8 mouse cellular contexts compared by ENCODE assay signal in the genomic region with DNA sequence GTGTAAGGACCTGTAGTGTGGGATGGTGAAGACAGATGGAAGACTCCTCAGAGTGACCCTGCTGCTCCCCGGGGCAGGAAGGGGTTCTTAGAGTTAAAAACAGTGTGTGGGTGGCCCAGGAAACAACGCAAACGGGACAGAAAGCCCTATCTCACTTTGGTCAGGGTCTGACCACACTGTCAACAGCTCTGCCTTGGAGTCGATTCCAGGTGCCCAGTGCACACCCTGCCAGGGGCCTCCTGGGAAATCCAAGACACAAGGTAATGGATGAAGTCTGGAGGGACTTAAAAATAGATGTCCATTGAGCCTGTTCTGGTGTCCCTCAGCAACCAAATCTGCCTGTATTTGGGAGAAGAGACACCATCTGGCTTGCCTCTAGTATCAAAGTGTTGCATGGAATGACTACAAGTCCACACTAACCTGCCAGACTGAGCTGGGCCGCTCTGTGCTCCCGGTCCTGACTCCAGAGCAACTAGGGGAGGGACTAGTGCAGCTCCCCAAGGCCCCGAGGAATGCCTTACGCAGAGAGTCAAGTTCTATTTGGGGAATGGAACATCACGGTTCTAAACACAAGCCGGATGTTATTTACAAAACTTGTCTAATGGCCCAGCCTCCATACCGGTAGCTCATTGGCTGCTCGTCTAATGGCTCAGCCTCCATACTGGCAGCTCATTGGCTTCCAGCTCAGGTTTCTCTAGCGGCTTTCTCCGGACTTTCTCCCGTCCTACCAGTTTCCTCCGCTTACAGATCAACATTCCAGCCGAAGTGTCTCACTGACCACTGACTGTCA. TPM values are rescaled to one million over a fixed set of nuclear protein-coding genes. Genes with fewer than 3 reads are reported as not detected.
A peak's percentile ranks its signal among the peaks of the same experiment; 100 is the strongest.
DNase-seq lines count a peak whose midpoint lies in the region; ATAC-seq and TF ChIP-seq lines count a peak whose summit lies in the region.

No protein-coding gene starts in this region.

- H3K36me3 ChIP-seq in embryonic facial prominence, embryonic 13.5 days: no peaks in the 10 kb centered on the region
- no peaks in the 10 kb centered on the region for H3K36me3 ChIP-seq in kidney, adult 2 months (ENCODE audit: control insufficient read depth, insufficient read depth, low read length)
- no peaks in the 10 kb centered on the region for H3K36me3 ChIP-seq in limb, embryonic 14.5 days (ENCODE audit: control insufficient read depth, insufficient read depth, low read length)
- no peaks in the 10 kb centered on the region for H3K36me3 ChIP-seq in midbrain, embryonic 15.5 days (replicated peaks)

- H3K27ac ChIP-seq in embryonic facial prominence, embryonic 13.5 days: peak overlapping the region; percentile 89
- peak overlapping the region; percentile 92 for H3K27ac ChIP-seq in kidney, adult 2 months (ENCODE audit: insufficient read depth, low read depth, low read length)
- H3K27ac ChIP-seq in limb, embryonic 14.5 days (replicated peaks; ENCODE audit: low read depth, low read length): peak overlapping the region; percentile 82
- H3K27ac ChIP-seq in midbrain, embryonic 15.5 days: peak overlapping the region; percentile 68

- 7% methylated on average over 17 of the region's 17 CpGs for WGBS in embryonic facial prominence, embryonic 13.5 days
- WGBS in kidney, adult 2 months: 3% methylated on average over 17 of the region's 17 CpGs
- WGBS in limb, embryonic 14.5 days: 6% methylated on average over 17 of the region's 17 CpGs
- 10% methylated on average over 17 of the region's 17 CpGs for WGBS in midbrain, embryonic 15.5 days

- peak; percentile 83; the same call in 1 of the 2 replicates for ATAC-seq in embryonic facial prominence, embryonic 13.5 days (ENCODE audit: insufficient number of reproducible peaks, insufficient read depth, low FRiP score, low TSS enrichment, low read depth)
- peak; percentile 93 for ATAC-seq in limb, embryonic 14.5 days (ENCODE audit: low FRiP score, low read depth)
- peak; percentile 69 for ATAC-seq in midbrain, embryonic 15.5 days (replicated peaks)

- no peaks in the 10 kb centered on the region for H3K27me3 ChIP-seq in embryonic facial prominence, embryonic 13.5 days
- H3K27me3 ChIP-seq in kidney, adult 2 months (replicated peaks; ENCODE audit: control insufficient read depth, insufficient read depth, low read length): no peaks in the 10 kb centered on the region
- H3K27me3 ChIP-seq in limb, embryonic 14.5 days (ENCODE audit: control insufficient read depth, insufficient read depth, low read length): no peaks in the 10 kb centered on the region
- H3K27me3 ChIP-seq in midbrain, embryonic 15.5 days (replicated peaks): no peaks in the 10 kb centered on the region

- H3K4me3 ChIP-seq in embryonic facial prominence, embryonic 13.5 days: peak overlapping the region; percentile 46
- H3K4me3 ChIP-seq in kidney, adult 2 months (ENCODE audit: insufficient read depth, low read depth, low read length): peak overlapping the region; percentile 45
- peak overlapping the region; percentile 40 for H3K4me3 ChIP-seq in limb, embryonic 14.5 days (replicated peaks; ENCODE audit: low read length)
- peak overlapping the region; percentile 36 for H3K4me3 ChIP-seq in midbrain, embryonic 15.5 days

- DNase-seq in 416B (ENCODE audit: low read depth): peak; percentile 88
- DNase-seq in adrenal gland, adult 8-10 months: peak; percentile 92
- DNase-seq in heart, adult 8-10 months (ENCODE audit: low spot score): peak; percentile 98
- DNase-seq in kidney, adult 2 months: peak; percentile 97
- peak; percentile 94 for DNase-seq in limb, embryonic 14.5 days (ENCODE audit: low spot score)
- DNase-seq in spleen, postnatal 36 days (ENCODE audit: low spot score in 2 of 2): peak; percentile 82 to 85

- H3K9ac ChIP-seq in embryonic facial prominence, embryonic 13.5 days: peak overlapping the region; percentile 60
- peak overlapping the region; percentile 43 for H3K9ac ChIP-seq in limb, embryonic 14.5 days (ENCODE audit: low read depth, low read length, severe bottlenecking)
- peak overlapping the region; percentile 32; the same call in 1 of the 2 replicates for H3K9ac ChIP-seq in midbrain, embryonic 15.5 days

- TF ChIP-seq CTCF in kidney, adult 2 months (conservative IDR thresholded peaks at IDR 0.05; ENCODE audit: insufficient read depth, insufficient read length, low read depth, low read length): no peak

- H3K4me1 ChIP-seq in embryonic facial prominence, embryonic 13.5 days: peaks cover 59% of the 10 kb centered on the region
- peaks cover 27% of the 10 kb centered on the region for H3K4me1 ChIP-seq in kidney, adult 2 months (ENCODE audit: control insufficient read depth, insufficient read depth, low read length)
- H3K4me1 ChIP-seq in limb, embryonic 14.5 days (ENCODE audit: control insufficient read depth, insufficient read depth, low read length): peaks cover 44% of the 10 kb centered on the region
- H3K4me1 ChIP-seq in midbrain, embryonic 15.5 days: peaks cover 24% of the 10 kb centered on the region

- peak; percentile 56 for TF ChIP-seq POLR2A in kidney, adult 2 months (IDR thresholded peaks at IDR 0.05; ENCODE audit: low read depth, low read length)
- no peak for TF ChIP-seq POLR2A in limb, embryonic 14.5 days (IDR thresholded peaks at IDR 0.05; ENCODE audit: borderline replicate concordance, extremely low read depth, insufficient read depth, insufficient read length)

- H3K9me3 ChIP-seq in embryonic facial prominence, embryonic 13.5 days: no peaks in the 10 kb centered on the region
- H3K9me3 ChIP-seq in limb, embryonic 14.5 days (ENCODE audit: control insufficient read depth, low read length): no peaks in the 10 kb centered on the region
- no peaks in the 10 kb centered on the region for H3K9me3 ChIP-seq in midbrain, embryonic 15.5 days

- H3K4me2 ChIP-seq in embryonic facial prominence, embryonic 13.5 days: peak overlapping the region; percentile 65
- peak overlapping the region; percentile 55 for H3K4me2 ChIP-seq in limb, embryonic 14.5 days (replicated peaks; ENCODE audit: low read depth, low read length, severe bottlenecking)
- peak overlapping the region; percentile 72 for H3K4me2 ChIP-seq in midbrain, embryonic 15.5 days

RNA-seq across cellular contexts. Expression of gene Chit1, which starts 12.1 kb away (rescaled TPM):
- under 1 TPM in 1 of 4 experiments, not detected in 3; 0.28 TPM for total RNA-seq in adrenal gland, adult 8-10 months (2022)
- not detected in 2 replicates for polyA plus RNA-seq in embryonic facial prominence, embryonic 13.5 days (2015; fragmentation: Nextera tagmentation; extraction: Ambion mirVana)
- not detected for total RNA-seq in heart, adult 8-10 months (2022)
- polyA plus RNA-seq in kidney, adult 2 months (2012; rRNA removed): not detected in 2 replicates
- 0.33 TPM in 2 replicates for polyA plus RNA-seq in limb, embryonic 14.5 days (2012; rRNA removed)
- 0.18 and 0.30 TPM in 2 replicates for polyA plus RNA-seq in limb, embryonic 14.5 days (2014; fragmentation: Nextera tagmentation; extraction: Ambion mirVana)
- polyA plus RNA-seq in midbrain, embryonic 15.5 days (2015; fragmentation: Nextera tagmentation; extraction: Ambion mirVana): 0.09 and 0.10 TPM in 2 replicates

RNA-seq across cellular contexts. Expression of gene Btg2, which starts 20.0 kb away (rescaled TPM):
- 10 to 100 TPM; 28.1 to 56.5 (median 50.6) TPM for total RNA-seq in adrenal gland, adult 8-10 months (2022)
- 21.2 and 24.2 TPM in 2 replicates for polyA plus RNA-seq in embryonic facial prominence, embryonic 13.5 days (2015; fragmentation: Nextera tagmentation; extraction: Ambion mirVana)
- total RNA-seq in heart, adult 8-10 months (2022): 10 to 100 TPM; 18.3 to 35.3 (median 28.0) TPM
- 20.3 and 23.7 TPM in 2 replicates for polyA plus RNA-seq in kidney, adult 2 months (2012; rRNA removed)
- 18.6 TPM in 2 replicates for polyA plus RNA-seq in limb, embryonic 14.5 days (2012; rRNA removed)
- polyA plus RNA-seq in limb, embryonic 14.5 days (2014; fragmentation: Nextera tagmentation; extraction: Ambion mirVana): 26.2 and 26.4 TPM in 2 replicates
- 37.2 and 42.2 TPM in 2 replicates for polyA plus RNA-seq in midbrain, embryonic 15.5 days (2015; fragmentation: Nextera tagmentation; extraction: Ambion mirVana)

Comparison
In these comparisons a context has a peak if more than half of its experiments do, and no peak if none do; other contexts are left out.
1. Peak in every context shown above with its lines: DNase-seq, ATAC-seq, H3K4me3 ChIP-seq and H3K27ac ChIP-seq.